Mouse (Mus musculus): ENCODE results near the gene Gsk3a.
A peak's percentile ranks its signal among the peaks of the same experiment; 100 is the strongest.

Gene Gsk3a

GRCm38 (mm10) chr7:25249314-25250140 is 11.9 kb upstream of the Gsk3a start:
- DNase-seq (ENCODE audit: low spot score) = peak; percentile 88

- DNase-seq (ENCODE audit: low spot score) = no peak
These were observed 11.2 kb upstream of the Gsk3a start for GRCm38 (mm10) chr7:25248846-25249313.

- peak; percentile 73 for DNase-seq (ENCODE audit: low spot score)
These were observed 10.5 kb upstream of the Gsk3a start for GRCm38 (mm10) chr7:25248018-25248647.

- DNase-seq (ENCODE audit: low spot score) = no peak
These were observed 9.8 kb upstream of the Gsk3a start for GRCm38 (mm10) chr7:25247498-25247897.

GRCm38 (mm10) chr7:25246759-25247137 is 9.1 kb upstream of the Gsk3a start:
- no peak for DNase-seq (ENCODE audit: low spot score)

- peak; percentile 78 for DNase-seq (ENCODE audit: low spot score)
These were observed 8.6 kb upstream of the Gsk3a start for GRCm38 (mm10) chr7:25246079-25246758.

- no peak for DNase-seq (ENCODE audit: low spot score)
These were observed 7.1 kb upstream of the Gsk3a start for GRCm38 (mm10) chr7:25244562-25245369.

GRCm38 (mm10) chr7:25243361-25243760 is 5.7 kb upstream of the Gsk3a start:
- DNase-seq (ENCODE audit: low spot score) = no peak

- DNase-seq (ENCODE audit: low spot score) = peak; percentile 65
These were observed 3.4 kb upstream of the Gsk3a start for GRCm38 (mm10) chr7:25241062-25241461.

GRCm38 (mm10) chr7:25240631-25241030 is 3.0 kb upstream of the Gsk3a start:
- no peak for DNase-seq (ENCODE audit: low spot score)

- DNase-seq (ENCODE audit: low spot score) = peak; percentile 79
These were observed 1.4 kb upstream of the Gsk3a start for GRCm38 (mm10) chr7:25238829-25239623.

GRCm38 (mm10) chr7:25238015-25238706 is 510 bp upstream of the Gsk3a start:
- peak; percentile 90 for DNase-seq (ENCODE audit: low spot score)

- no peak for DNase-seq (ENCODE audit: low spot score)
These were observed 2.1 kb downstream of the Gsk3a start for GRCm38 (mm10) chr7:25235526-25235925.

GRCm38 (mm10) chr7:25233061-25233460 is 4.6 kb downstream of the Gsk3a start:
- no peak for DNase-seq (ENCODE audit: low spot score)

- no peak for DNase-seq (ENCODE audit: low spot score)
These were observed 5.5 kb downstream of the Gsk3a start for GRCm38 (mm10) chr7:25232101-25232648.

- DNase-seq (ENCODE audit: low spot score) = no peak
These were observed 6.9 kb downstream of the Gsk3a start for GRCm38 (mm10) chr7:25230690-25231285.

- no peak for DNase-seq (ENCODE audit: low spot score)
These were observed 9.9 kb downstream of the Gsk3a start for GRCm38 (mm10) chr7:25227523-25228300.

GRCm38 (mm10) chr7:25222275-25222967 is 15.2 kb downstream of the Gsk3a start:
- no peak for DNase-seq (ENCODE audit: low spot score)
